9 mouse cellular contexts compared by ENCODE assay signal in genomic region chr12:71111331-71111730, GRCm38 (mm10). TPM values are rescaled to one million over a fixed set of nuclear protein-coding genes. Genes with fewer than 3 reads are reported as not detected.
A peak's percentile ranks its signal among the peaks of the same experiment; 100 is the strongest.
DNase-seq lines count a peak whose midpoint lies in the region; ATAC-seq and TF ChIP-seq lines count a peak whose summit lies in the region.
"Had no signal": no experiment of that assay in that cellular context is flagged by ENCODE, and none has a peak within 500 bp of the region (broad histone marks: within the 10 kb centered on the region; RNA-seq: fewer than 3 reads in every experiment).

Gene Tomm20l (plus strand): TSS chr12:71111428.

- peak; percentile 59 for TF ChIP-seq CTCF in layer of hippocampus, adult 2 months (conservative IDR thresholded peaks at IDR 0.05)

- ATAC-seq in common myeloid progenitor, adult 5-6 weeks (replicated peaks; ENCODE audit: low read depth, poor library complexity, severe bottlenecking): peak; percentile 53; the same call in 1 of the 2 replicates
- no peak for ATAC-seq in heart, embryonic 16.5 days (replicated peaks; ENCODE audit: extremely low read depth, insufficient read depth, low FRiP score)
- ATAC-seq in stomach, embryonic 16.5 days (ENCODE audit: insufficient read depth, low FRiP score): peak; percentile 40; the same call in 1 of the 2 replicates

- H3K27me3 ChIP-seq in heart, embryonic 16.5 days (ENCODE audit: control insufficient read depth, insufficient read depth, low read length): no peaks in the 10 kb centered on the region
- H3K27me3 ChIP-seq in stomach, embryonic 16.5 days (ENCODE audit: control insufficient read depth, insufficient read depth, low read length): no peaks in the 10 kb centered on the region
- H3K27me3 ChIP-seq: CH12.LX had no signal

- H3K27ac ChIP-seq in layer of hippocampus, adult 2 months: no peak within 1 kb of the TSS
- no peak within 1 kb of the TSS for H3K27ac ChIP-seq in heart, embryonic 16.5 days (ENCODE audit: low read length)
- no peak within 1 kb of the TSS for H3K27ac ChIP-seq in stomach, embryonic 16.5 days (ENCODE audit: low read length)

- WGBS in heart, embryonic 16.5 days: 10% methylated on average over 33 of the region's 33 CpGs
- 7% methylated on average over 33 of the region's 33 CpGs for WGBS in stomach, embryonic 16.5 days

- peak within 1 kb of the TSS; percentile 11; the same call in 1 of the 2 replicates for H3K9ac ChIP-seq in heart, embryonic 16.5 days (ENCODE audit: low read length)
- H3K9ac ChIP-seq in stomach, embryonic 16.5 days (ENCODE audit: low read length): peak within 1 kb of the TSS; percentile 44

- no peak for DNase-seq in layer of hippocampus, adult 2 months (ENCODE audit: low spot score in 2 of 2)
- no peak for DNase-seq in layer of hippocampus, adult 9-10 months (ENCODE audit: low spot score)
- peak; percentile 77 for DNase-seq in kidney, postnatal 10 days
- DNase-seq in lung, postnatal 36 days: peak; percentile 63
- DNase-seq in right cerebral cortex, postnatal 36 days (ENCODE audit: low spot score in 2 of 2): no peak

- no peaks in the 10 kb centered on the region for H3K9me3 ChIP-seq in heart, embryonic 16.5 days (replicated peaks; ENCODE audit: control insufficient read depth, low read length)
- no peaks in the 10 kb centered on the region for H3K9me3 ChIP-seq in stomach, embryonic 16.5 days (replicated peaks; ENCODE audit: control insufficient read depth, low read length)

- H3K4me2 ChIP-seq in heart, embryonic 16.5 days (ENCODE audit: low read depth, low read length): peak within 1 kb of the TSS; percentile 63
- H3K4me2 ChIP-seq in stomach, embryonic 16.5 days (ENCODE audit: low read depth, low read length): peak within 1 kb of the TSS; percentile 54

- H3K4me3 ChIP-seq in layer of hippocampus, adult 2 months: peak within 1 kb of the TSS; percentile 35
- peak within 1 kb of the TSS; percentile 35 for H3K4me3 ChIP-seq in heart, embryonic 16.5 days (ENCODE audit: low read length)
- peak within 1 kb of the TSS; percentile 30 for H3K4me3 ChIP-seq in stomach, embryonic 16.5 days (replicated peaks; ENCODE audit: low read length)

- H3K4me1 ChIP-seq in heart, embryonic 16.5 days (ENCODE audit: control insufficient read depth, insufficient read depth, low read length): peaks cover 22% of the 10 kb centered on the region
- H3K4me1 ChIP-seq in stomach, embryonic 16.5 days (ENCODE audit: control insufficient read depth, insufficient read depth, low read length): no peaks in the 10 kb centered on the region

- no peaks in the 10 kb centered on the region for H3K36me3 ChIP-seq in heart, embryonic 16.5 days (ENCODE audit: control insufficient read depth, insufficient read depth)
- H3K36me3 ChIP-seq in stomach, embryonic 16.5 days (ENCODE audit: control insufficient read depth, insufficient read depth, low read length): no peaks in the 10 kb centered on the region

RNA-seq across cellular contexts. Expression of gene Tomm20l, which starts in this region (rescaled TPM):
- total RNA-seq in layer of hippocampus, adult 2 months (2021): not detected
- not detected in 2 replicates for total RNA-seq in common myeloid progenitor, adult 5-6 weeks (2017)
- 0.37 TPM in 1 of 2 replicates, not detected in the other for polyA plus RNA-seq in heart, embryonic 16.5 days (2015; fragmentation: Nextera tagmentation; extraction: Ambion mirVana)
- not detected in 2 replicates for polyA plus RNA-seq in stomach, embryonic 16.5 days (2015; fragmentation: Nextera tagmentation; extraction: Ambion mirVana)
- total RNA-seq: CH12.LX had no signal

Comparison
In these comparisons a context has a peak if more than half of its experiments do, and no peak if none do; other contexts are left out.
1. Peak in ATAC-seq in common myeloid progenitor, adult 5-6 weeks; RNA of the gene not detected or under 1 TPM.
2. Peak in ATAC-seq, H3K4me3 ChIP-seq, H3K9ac ChIP-seq and H3K4me2 ChIP-seq in stomach, embryonic 16.5 days; RNA of the gene not detected or under 1 TPM.
3. DNase-seq: peak in kidney, postnatal 10 days (single experiment) and lung, postnatal 36 days (single experiment); none in layer of hippocampus, adult 2 months (0 of 2), layer of hippocampus, adult 9-10 months (single experiment) and right cerebral cortex, postnatal 36 days (0 of 2).
4. Peak in every context shown above with its lines, with median percentiles within 50 percentile points of each other: H3K4me3 ChIP-seq.